Mouse (Mus musculus): ENCODE measurements at regions not wholly inside any gene's neighbourhood (a gene's known extent, or its start where the extent isn't known, plus 50 kb on each side); places are given as distances from the start of the nearest gene placed in this dataset.

- TF ChIP-seq POLR2A (IDR thresholded peaks at IDR 0.05; ENCODE audit: borderline replicate concordance, extremely low read depth, insufficient read depth, insufficient read length, poor library complexity, severe bottlenecking), result no peak
- no peak for TF ChIP-seq CTCF (IDR thresholded peaks at IDR 0.05; ENCODE audit: borderline replicate concordance, extremely low read depth, insufficient read depth, insufficient read length)
- DNase-seq (ENCODE audit: low read depth), result no peak
These were observed 188.8 kb upstream of the Kif2a start for GRCm38 (mm10) chr13:107210676-107211075.

- DNase-seq (ENCODE audit: low read depth), result peak; percentile 96
- TF ChIP-seq CTCF (IDR thresholded peaks at IDR 0.05; ENCODE audit: borderline replicate concordance, extremely low read depth, insufficient read depth, insufficient read length) (no peak), POLR2A (IDR thresholded peaks at IDR 0.05; ENCODE audit: borderline replicate concordance, extremely low read depth, insufficient read depth, insufficient read length, poor library complexity, severe bottlenecking) (no peak)
These were observed 185.6 kb upstream of the Kif2a start for GRCm38 (mm10) chr13:107207354-107208181.

DNA sequence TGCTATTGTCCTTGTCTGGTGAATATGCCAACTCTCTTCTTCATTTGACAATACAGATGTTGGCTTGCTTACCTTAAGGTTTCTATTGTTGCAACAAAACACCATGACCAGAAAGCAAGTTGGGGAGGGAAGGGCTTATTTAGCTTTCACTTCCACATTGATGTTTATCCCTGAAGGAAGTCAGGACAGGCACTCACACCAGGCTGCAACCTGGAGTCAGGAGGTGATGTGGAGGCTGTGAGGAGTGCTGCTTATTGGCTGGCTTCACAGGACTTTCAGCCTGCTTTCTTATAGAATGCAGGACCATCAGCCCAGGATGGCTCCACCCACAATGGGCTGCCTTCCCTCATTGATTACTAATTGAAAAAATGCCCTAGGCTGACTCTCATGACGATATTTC lies 177.9 kb upstream of the Kif2a start:
- DNase-seq (ENCODE audit: low read depth), result no peak
- TF ChIP-seq CTCF (IDR thresholded peaks at IDR 0.05; ENCODE audit: borderline replicate concordance, extremely low read depth, insufficient read depth, insufficient read length), result no peak

DNA sequence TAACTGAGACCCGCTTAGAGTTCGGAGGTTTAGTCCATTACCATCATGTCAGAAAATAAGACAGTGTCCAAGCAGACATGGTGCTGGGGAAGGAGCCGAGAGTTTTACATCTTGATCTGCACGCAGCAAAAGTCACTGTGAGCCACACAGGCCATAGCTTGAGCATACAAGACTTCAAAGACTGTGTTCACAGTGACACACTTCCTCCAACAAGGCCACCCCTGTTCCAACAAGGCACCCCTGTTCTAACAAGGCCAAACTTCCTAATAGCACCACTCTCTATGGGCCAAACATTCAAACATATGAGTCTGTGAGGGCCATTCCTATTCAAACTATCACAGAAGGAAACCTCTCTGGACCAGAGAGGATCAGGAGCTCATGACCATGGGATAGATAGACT lies 171.5 kb upstream of the Kif2a start:
- TF ChIP-seq CTCF (IDR thresholded peaks at IDR 0.05; ENCODE audit: borderline replicate concordance, extremely low read depth, insufficient read depth, insufficient read length), result no peak
- no peak for TF ChIP-seq POLR2A (IDR thresholded peaks at IDR 0.05; ENCODE audit: borderline replicate concordance, extremely low read depth, insufficient read depth, insufficient read length, poor library complexity, severe bottlenecking)
- DNase-seq (ENCODE audit: low read depth), result no peak

GRCm38 (mm10) chr13:107187258-107187878 lies 165.4 kb upstream of the Kif2a start:
- no peak for TF ChIP-seq CTCF (IDR thresholded peaks at IDR 0.05; ENCODE audit: borderline replicate concordance, extremely low read depth, insufficient read depth, insufficient read length)
- TF ChIP-seq POLR2A (IDR thresholded peaks at IDR 0.05; ENCODE audit: borderline replicate concordance, extremely low read depth, insufficient read depth, insufficient read length, poor library complexity, severe bottlenecking), result no peak
- DNase-seq (ENCODE audit: low read depth), result peak; percentile 72

DNA sequence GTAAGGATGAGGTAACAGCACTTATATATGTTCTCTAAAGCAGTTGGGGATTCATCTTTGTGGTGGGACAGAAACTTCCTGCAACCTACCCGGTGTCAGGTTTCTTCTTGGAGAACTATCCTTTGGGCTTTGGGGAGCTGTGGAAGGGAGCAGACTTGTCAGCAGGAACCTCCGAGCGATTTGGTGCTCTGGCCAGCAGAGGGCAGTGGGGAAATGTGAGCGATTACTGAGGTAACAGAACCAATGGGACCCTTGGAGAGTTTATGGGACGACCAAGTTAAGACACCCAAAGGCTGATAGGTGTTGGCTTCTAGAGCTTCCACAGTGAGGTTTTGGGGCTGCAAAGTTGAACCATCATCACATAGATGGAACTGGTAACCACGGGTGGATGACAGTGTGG lies 160.6 kb upstream of the Kif2a start:
- TF ChIP-seq POLR2A (IDR thresholded peaks at IDR 0.05; ENCODE audit: borderline replicate concordance, extremely low read depth, insufficient read depth, insufficient read length, poor library complexity, severe bottlenecking), result no peak
- TF ChIP-seq CTCF (IDR thresholded peaks at IDR 0.05; ENCODE audit: borderline replicate concordance, extremely low read depth, insufficient read depth, insufficient read length), result peak; percentile 86
- peak; percentile 83 for DNase-seq (ENCODE audit: low read depth)

DNA sequence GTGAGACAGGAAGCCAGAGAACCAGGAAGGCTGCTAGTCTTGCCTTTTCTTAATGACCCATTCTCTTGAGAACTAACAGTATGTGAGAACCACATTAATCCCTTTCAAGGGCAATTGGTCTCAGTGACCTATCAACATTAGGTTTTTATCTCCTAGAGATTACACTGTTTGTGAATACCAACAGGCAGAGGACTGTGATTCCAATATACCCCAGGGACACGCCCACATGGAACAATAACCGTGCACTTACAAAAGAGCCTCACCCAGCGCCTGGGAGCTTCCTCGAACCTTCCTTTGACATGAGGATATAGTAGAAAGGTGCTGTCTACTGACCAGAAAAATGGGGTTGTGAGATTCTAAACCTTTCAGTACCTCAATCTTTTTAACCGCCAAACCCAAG lies 157.6 kb upstream of the Kif2a start:
- no peak for TF ChIP-seq CTCF (IDR thresholded peaks at IDR 0.05; ENCODE audit: borderline replicate concordance, extremely low read depth, insufficient read depth, insufficient read length)
- no peak for TF ChIP-seq POLR2A (IDR thresholded peaks at IDR 0.05; ENCODE audit: borderline replicate concordance, extremely low read depth, insufficient read depth, insufficient read length, poor library complexity, severe bottlenecking)
- DNase-seq (ENCODE audit: low read depth), result no peak

DNA sequence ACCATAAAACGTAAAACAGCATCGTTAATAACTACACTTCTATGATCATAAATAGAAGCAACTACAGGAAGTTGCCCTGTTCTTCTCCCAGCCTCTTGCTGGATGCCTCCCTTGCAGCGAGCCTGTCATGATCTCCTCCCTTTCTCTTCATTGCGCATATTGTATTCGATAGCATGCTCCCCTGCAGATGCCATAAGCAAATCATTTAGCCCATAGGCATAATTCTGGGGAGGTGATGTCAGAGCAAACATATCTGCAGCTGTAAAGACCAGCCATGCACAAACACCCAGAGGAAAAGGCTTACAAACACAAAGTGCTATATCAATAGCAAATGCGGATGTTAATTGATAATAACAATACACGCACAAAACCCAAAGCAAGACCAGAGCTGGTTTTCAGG lies 155.7 kb upstream of the Kif2a start:
- no peak for DNase-seq (ENCODE audit: low read depth)
- TF ChIP-seq CTCF (IDR thresholded peaks at IDR 0.05; ENCODE audit: borderline replicate concordance, extremely low read depth, insufficient read depth, insufficient read length) (no peak), POLR2A (IDR thresholded peaks at IDR 0.05; ENCODE audit: borderline replicate concordance, extremely low read depth, insufficient read depth, insufficient read length, poor library complexity, severe bottlenecking) (no peak)

DNA sequence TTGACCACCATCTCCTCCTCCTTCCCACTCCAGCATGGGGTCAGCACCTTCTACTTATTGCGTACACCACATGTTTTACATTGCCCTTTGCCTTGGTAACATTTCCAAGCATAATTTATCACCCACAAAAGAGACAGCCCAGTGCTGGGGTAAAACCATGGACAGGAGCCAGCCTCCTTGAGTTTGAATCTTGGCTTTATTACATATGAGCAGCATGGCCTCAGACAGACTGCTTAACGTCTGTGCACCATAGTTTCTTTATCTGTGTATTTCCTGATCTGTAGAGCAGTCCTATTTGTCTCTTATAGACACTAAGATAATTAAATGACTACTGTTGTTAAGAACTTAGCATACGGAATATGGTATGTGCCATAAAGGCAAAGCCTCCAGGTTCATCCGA lies 154.0 kb upstream of the Kif2a start:
- DNase-seq (ENCODE audit: low read depth), result peak; percentile 51
- TF ChIP-seq CTCF (IDR thresholded peaks at IDR 0.05; ENCODE audit: borderline replicate concordance, extremely low read depth, insufficient read depth, insufficient read length) (no peak), POLR2A (IDR thresholded peaks at IDR 0.05; ENCODE audit: borderline replicate concordance, extremely low read depth, insufficient read depth, insufficient read length, poor library complexity, severe bottlenecking) (no peak)

DNA sequence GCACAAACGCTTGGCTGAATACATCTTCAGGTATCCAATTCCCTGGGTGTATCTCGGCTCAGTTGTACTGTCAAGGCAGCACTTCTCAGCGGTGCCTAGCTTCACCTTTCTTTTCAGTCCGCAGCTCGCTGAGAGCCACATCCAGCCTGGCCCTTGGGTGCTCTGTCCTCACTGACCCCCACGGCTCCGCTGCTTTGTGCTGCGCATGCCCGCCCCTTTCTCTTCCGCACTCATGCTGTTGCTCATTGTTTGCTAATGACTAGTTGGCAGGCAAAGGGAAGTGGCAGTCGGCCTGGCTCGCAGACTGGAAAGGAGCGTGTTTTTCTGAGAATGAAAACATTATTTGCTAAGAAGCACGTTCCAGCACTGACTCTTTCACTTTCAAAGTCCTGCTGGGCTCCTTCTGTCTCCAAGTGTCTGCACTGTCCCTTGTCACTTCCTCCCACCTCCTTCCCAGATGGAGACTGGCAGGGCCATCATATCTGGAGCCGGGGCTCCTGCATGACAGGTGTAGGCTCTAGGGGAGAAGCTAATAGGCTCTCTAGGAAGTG lies 146.7 kb upstream of the Kif2a start:
- TF ChIP-seq CTCF (IDR thresholded peaks at IDR 0.05; ENCODE audit: borderline replicate concordance, extremely low read depth, insufficient read depth, insufficient read length), result no peak
- no peak for TF ChIP-seq POLR2A (IDR thresholded peaks at IDR 0.05; ENCODE audit: borderline replicate concordance, extremely low read depth, insufficient read depth, insufficient read length, poor library complexity, severe bottlenecking)

DNA sequence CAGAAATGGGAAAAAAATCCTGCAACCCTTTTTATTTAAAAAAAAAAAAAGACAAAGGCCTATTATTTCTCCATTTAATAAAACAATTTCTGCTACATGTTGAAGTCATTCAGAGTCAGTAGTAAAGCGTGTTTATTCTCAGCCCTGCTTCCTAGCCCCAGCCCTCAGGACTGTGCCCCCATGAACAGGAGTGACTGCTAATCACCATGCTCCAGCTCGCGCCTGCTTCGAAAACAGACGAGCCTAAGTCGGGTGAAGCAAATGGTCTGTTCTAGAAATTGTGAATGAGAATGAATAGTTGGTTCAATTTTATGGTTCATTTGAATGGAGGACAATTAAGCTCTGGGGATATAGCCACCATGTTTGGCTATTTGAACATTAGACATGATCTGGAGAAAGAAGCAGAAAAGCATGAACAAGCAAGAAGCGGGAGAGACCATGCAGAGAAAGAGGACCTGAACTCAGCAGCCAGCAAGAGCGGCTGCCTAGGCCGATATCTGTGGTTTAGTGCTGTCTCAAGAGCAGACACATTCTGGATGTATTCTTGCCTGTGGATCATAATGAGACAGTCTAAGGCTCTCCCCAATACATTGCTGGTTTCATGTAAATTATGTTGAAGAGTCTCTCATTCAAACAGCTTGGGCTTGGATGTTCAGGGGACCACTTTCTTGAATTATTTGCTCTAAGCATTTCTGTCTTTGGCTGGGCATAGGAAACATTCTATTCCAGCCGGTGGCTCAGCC lies 146.1 kb upstream of the Kif2a start:
- TF ChIP-seq POLR2A (IDR thresholded peaks at IDR 0.05; ENCODE audit: borderline replicate concordance, extremely low read depth, insufficient read depth, insufficient read length, poor library complexity, severe bottlenecking) (no peak), CTCF (IDR thresholded peaks at IDR 0.05; ENCODE audit: borderline replicate concordance, extremely low read depth, insufficient read depth, insufficient read length) (no peak)
- peak; percentile 60 for DNase-seq (ENCODE audit: low read depth)

More for the DNA sequence above, 146.7 kb upstream of the Kif2a start:
- DNase-seq (ENCODE audit: low read depth), result peak; percentile 90

Measured in brain, embryonic 14.5 days (tissue).